Mouse (Mus musculus) limb, embryonic 10.5 days (tissue): ENCODE results near the gene Wsb1. TPM values are rescaled to one million over a fixed set of nuclear protein-coding genes. Genes with fewer than 3 reads are reported as not detected.
"Not testable (repeated sequence)": the region's sequence is repeated elsewhere in the genome, so short reads cannot be mapped to it uniquely, and the experiment has no call there.

Source experiments
- DNase-seq: peaks from one replicate; pipeline ENCODE4 v3.0.0-alpha.2; 2017; ENCODE audit warnings: low spot score
- H3K27ac ChIP-seq: fragments of 300-500 bp; sonication (generic); 2 replicates; pipeline ENCODE4 v1.5.1; 2016; ENCODE audit warnings: mild to moderate bottlenecking
- H3K27me3 ChIP-seq: fragments of 300-500 bp; sonication (generic); 2 replicates; pipeline ENCODE4 v1.6.1; 2016; ENCODE audit warnings: low read depth, mild to moderate bottlenecking; ENCODE audit not compliant: poor library complexity, severe bottlenecking
- H3K36me3 ChIP-seq: fragments of 300-500 bp; sonication (generic); 2 replicates; pipeline ENCODE4 v1.6.1; 2016; ENCODE audit warnings: mild to moderate bottlenecking, moderate library complexity
- H3K4me1 ChIP-seq: fragments of 300-500 bp; sonication (generic); 2 replicates; pipeline ENCODE4 v1.6.1; 2016
- H3K4me3 ChIP-seq: fragments of 300-500 bp; sonication (generic); 2 replicates; pipeline ENCODE4 v1.5.1; 2016; ENCODE audit warnings: mild to moderate bottlenecking, moderate library complexity
- H3K9me3 ChIP-seq: fragments of 300-500 bp; sonication (generic); replicated peaks from 2 replicates; pipeline ENCODE4 v1.6.1; 2016; ENCODE audit warnings: mild to moderate bottlenecking
- WGBS: fragments of 180-500 bp; shearing (Covaris S2); methylation state at CpG from one replicate; pipeline ENCODE4 v1.1.7; 2016; 5-methylcytosine and 5-hydroxymethylcytosine counted together
- polyA plus RNA-seq: library from polyadenylated mRNA; unstranded; fragments of >200 nt; fragmentation: Nextera tagmentation; extraction: Ambion mirVana; gene quantifications from 2 replicates; pipeline ENCODE4 v1.2.1, GENCODE M21; 2016

The Wsb1 gene
- polyA plus RNA-seq, 1 experiment from 2014 or later = 306 TPM

DNA sequence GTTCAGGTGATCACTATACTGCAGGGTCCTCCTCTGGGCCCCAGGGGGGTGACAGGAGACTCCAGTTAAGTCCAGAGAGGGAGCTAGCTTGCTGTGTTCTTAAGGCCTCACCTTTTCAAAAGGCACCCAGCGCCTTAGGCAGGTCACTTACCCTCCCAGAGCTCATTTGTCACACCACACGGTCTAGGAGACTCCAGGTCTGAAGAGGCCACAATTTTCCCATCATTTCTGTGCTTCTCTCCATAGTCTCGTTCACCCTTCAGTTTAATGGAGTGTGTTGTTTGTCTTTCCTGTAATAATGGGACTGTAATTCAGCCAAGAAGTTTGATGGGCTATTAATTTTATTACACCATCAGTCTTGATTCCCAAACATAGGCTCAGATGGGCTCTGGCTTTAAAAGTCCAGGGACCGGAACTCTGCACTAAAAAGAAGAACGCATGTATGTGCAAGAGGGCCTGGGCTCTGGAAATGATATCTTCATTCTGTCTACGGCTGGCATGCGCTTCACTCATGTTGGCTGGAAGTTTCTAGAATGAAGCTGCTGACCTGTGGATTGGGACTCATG lies 33.9 kb upstream of the Wsb1 start:
- no peaks in the 10 kb centered on the region for H3K27me3 ChIP-seq
- H3K4me1 ChIP-seq = peaks cover 29% of the 10 kb centered on the region
- H3K9me3 ChIP-seq = no peaks in the 10 kb centered on the region
- peak overlapping the region; percentile 26; the same call in 1 of the 2 replicates for H3K27ac ChIP-seq
- H3K4me3 ChIP-seq = no peak overlapping the region
- H3K36me3 ChIP-seq = no peaks in the 10 kb centered on the region
- no peak for DNase-seq
- 59% methylated on average over 7 of the region's 7 CpGs for WGBS

DNA sequence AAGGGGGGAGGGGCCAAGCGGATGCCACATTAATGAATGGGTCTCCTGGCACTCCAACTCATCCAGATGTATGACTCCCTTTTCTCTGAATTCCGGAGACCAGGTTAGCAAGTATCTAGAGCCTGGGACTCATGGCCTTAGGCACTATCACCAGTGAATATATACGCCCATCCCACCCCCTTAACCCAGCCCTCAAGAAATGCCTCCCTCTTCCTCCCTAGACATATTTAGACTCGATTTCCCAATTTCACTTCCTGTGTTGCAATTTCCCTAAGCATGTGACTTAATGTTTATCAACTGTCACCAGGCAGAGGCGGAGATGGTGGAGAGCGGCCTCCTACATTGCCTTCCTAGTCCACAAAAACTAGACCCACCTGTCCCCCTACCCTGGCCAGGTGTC lies 33.0 kb upstream of the Wsb1 start:
- Histone ChIP-seq H3K9me3 (no peaks in the 10 kb centered on the region), H3K4me1 (peaks cover 29% of the 10 kb centered on the region), H3K4me3 (no peak overlapping the region), H3K36me3 (no peaks in the 10 kb centered on the region), H3K27ac (peak overlapping the region; percentile 50; the same call in 1 of the 2 replicates), H3K27me3 (no peaks in the 10 kb centered on the region)
- no peak for DNase-seq
- 83% methylated on average over 6 of the region's 6 CpGs for WGBS

DNA sequence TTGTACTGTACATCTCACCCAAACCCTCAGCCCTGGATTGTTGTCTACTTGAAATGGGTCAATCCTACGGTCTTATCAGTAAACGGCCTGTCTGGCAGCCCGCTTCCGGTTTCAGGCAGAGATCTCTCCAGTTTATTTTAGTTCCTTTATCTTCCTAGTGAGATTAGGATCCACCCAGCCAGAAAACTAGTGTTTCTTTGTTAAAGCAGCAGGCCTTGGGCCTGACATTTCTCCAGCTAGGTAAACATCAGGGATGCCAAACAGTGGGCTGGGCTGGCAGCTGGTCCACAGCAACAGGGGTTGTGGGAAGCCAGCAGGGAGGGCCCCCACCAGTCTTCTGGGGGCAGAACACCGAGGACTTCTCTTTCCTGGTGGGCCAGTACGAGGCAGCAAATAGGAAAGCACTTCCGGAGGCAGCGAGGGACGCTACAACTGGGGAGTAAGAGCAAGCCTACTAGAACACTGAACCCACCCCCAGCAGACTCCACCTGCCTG lies 31.9 kb upstream of the Wsb1 start:
- Histone ChIP-seq H3K27me3 (no peaks in the 10 kb centered on the region), H3K4me3 (no peak overlapping the region), H3K9me3 (no peaks in the 10 kb centered on the region), H3K36me3 (no peaks in the 10 kb centered on the region), H3K4me1 (peaks cover 25% of the 10 kb centered on the region), H3K27ac (peak overlapping the region; percentile 58)
- no peak for DNase-seq
- 85% methylated on average over 9 of the region's 9 CpGs for WGBS

DNA sequence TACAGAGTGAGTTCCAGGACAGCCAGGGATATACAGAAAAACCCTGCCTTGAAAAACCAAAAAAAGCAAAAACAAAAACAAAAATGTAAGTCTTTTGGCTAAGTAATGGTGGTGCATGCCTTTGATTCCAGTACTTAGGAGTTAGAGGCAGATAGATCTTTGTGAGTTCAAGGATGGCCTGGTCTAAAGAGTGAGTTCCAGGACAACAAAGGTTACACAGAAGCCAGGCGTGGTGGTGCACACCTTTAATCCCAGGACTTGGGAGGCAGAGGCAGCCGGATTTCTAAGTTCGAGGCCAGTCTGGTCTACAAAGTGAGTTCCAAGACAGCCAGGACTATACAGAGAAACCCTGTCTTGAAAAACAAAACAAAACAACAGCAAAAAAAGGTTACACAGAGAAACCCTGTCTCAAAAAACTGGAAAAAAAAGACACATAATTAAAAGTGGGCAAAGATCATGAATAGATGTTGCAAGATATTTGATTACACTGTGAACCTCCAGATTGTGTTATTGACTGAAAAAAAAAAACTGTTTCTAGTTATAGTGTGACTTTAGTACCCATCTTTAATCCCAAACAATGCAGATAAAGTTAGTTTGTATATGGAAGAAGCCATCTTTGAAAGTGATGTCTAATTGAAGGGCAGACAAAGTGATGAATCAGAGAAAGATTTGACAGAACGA lies 29.0 kb upstream of the Wsb1 start:
- peaks cover 36% of the 10 kb centered on the region; the same call in 1 of the 2 replicates for H3K4me1 ChIP-seq
- H3K4me3 ChIP-seq = no peak overlapping the region
- WGBS = 95% methylated on average over 4 of the region's 4 CpGs
- H3K9me3 ChIP-seq = no peaks in the 10 kb centered on the region
- H3K27ac ChIP-seq = no peak overlapping the region
- H3K36me3 ChIP-seq = no peaks in the 10 kb centered on the region
- DNase-seq = no peak
- no peaks in the 10 kb centered on the region for H3K27me3 ChIP-seq

DNA sequence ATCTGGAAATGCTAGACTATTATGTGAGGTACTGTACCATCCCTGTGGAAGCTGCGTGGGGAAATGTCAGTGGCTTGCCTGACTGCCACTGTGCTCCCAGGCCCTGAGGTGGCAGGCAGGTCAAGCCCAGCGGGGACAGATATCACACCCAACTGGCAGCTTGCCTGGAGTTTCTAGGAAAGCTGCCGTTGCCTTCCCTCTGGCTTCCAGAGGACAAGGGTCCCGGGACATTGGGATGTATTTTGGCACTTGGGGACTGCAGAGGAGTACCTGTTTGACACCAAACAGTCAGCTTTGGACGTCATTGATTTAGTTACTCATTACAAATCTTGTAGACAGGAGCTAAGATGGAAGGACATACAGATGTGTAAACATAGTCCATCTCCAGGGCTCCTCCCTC lies 26.9 kb upstream of the Wsb1 start:
- Histone ChIP-seq H3K27me3 (no peaks in the 10 kb centered on the region), H3K4me1 (peaks cover 23% of the 10 kb centered on the region; the same call in 1 of the 2 replicates), H3K27ac (peak overlapping the region; percentile 51; the same call in 1 of the 2 replicates), H3K4me3 (no peak overlapping the region), H3K9me3 (no peaks in the 10 kb centered on the region), H3K36me3 (no peaks in the 10 kb centered on the region)
- WGBS = 76% methylated on average over 5 of the region's 5 CpGs
- no peak for DNase-seq

DNA sequence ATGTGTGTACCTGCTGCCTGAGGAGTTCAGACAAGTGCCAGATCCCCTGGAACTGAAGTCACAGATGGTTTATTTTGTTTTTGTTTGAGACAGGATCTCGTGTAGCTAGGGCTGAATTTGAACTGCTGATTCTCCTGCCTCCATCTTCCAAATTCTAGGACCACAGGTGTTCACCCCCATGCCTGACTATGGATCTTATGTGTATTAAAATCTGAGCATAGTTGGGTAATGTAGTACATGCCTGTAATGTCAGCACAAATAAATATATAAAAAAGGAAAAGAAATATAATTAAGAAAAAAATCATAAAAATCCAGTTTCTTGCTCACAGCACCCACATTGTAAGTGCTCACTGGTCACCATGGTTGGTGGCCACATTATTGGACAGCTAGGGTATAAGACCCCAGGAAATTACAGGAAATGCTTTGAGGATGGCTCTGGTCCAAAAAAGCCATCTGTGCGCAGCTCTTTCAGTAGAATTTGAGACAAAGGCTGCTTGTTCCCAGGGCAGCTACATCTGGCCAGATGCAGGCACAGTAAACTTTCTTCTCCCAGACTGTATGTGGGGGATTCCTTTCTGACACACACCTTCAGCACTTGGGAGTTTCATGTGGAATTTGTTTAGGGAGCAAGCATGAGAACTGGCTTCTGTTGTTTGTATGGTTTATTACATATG lies 25.4 kb upstream of the Wsb1 start:
- 65% methylated on average over 2 of the region's 2 CpGs for whole genome bisulfite sequencing
- H3K4me3 ChIP-seq = no peak overlapping the region
- H3K27me3 ChIP-seq = no peaks in the 10 kb centered on the region
- H3K9me3 ChIP-seq = no peaks in the 10 kb centered on the region
- no peaks in the 10 kb centered on the region for H3K36me3 ChIP-seq
- H3K27ac ChIP-seq = peak overlapping the region; percentile 74
- H3K4me1 ChIP-seq = peaks cover 22% of the 10 kb centered on the region; the same call in 1 of the 2 replicates
- peak; percentile 37 for DNase-seq

DNA sequence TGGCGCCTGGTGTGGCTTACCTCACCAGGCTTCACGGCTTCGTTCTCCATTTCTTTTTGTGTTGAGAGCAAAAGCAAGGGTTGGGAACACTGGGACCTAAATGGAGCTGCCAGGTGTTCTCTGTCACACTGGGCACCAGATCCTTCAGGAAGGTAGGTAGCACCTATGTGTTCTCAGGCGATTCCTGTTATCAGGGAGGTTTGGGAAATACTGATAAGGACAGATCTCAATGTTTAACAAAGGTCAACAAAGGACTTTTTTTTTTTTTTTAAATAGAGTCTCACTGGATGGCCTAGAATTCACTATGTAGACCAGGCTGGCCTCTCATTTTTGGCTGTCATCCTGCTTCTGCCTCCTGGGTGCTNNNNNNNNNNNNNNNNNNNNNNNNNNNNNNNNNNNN lies 19.3 kb upstream of the Wsb1 start:
- H3K4me3 ChIP-seq = no peak overlapping the region
- WGBS = 82% methylated on average over 4 of the region's 4 CpGs

DNA sequence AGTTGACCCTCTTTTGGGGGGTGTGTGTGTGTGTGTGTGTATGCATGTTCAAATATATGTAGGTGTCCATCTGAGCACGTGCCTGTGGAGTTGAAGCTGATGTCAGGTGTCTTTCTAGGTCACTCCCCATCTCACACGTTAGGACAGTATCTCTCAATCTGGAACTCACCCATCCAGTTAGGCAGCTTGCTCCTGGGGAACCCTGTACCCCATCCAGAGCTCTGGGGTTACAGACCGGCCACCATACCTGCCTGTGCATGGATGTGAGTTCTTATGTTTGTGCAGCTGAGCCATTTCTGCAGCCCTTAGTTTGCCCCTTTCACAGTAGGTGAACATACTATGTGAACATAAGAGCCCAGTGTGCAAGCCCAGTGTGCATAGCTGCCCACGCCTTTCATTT lies 18.6 kb upstream of the Wsb1 start:
- WGBS = 65% methylated on average over 4 of the region's 4 CpGs
- Histone ChIP-seq H3K27me3 (no peaks in the 10 kb centered on the region), H3K9me3 (no peaks in the 10 kb centered on the region), H3K36me3 (no peaks in the 10 kb centered on the region), H3K27ac (no peak overlapping the region), H3K4me3 (no peak overlapping the region), H3K4me1 (no peaks in the 10 kb centered on the region)
- DNase-seq = no peak

More for the DNA sequence above, 19.3 kb upstream of the Wsb1 start:
- Histone ChIP-seq H3K9me3 (no peaks in the 10 kb centered on the region), H3K27me3 (no peaks in the 10 kb centered on the region), H3K36me3 (no peaks in the 10 kb centered on the region), H3K4me1 (peaks cover 2% of the 10 kb centered on the region; the same call in 1 of the 2 replicates), H3K27ac (no peak overlapping the region)
- no peak for DNase-seq

DNA sequence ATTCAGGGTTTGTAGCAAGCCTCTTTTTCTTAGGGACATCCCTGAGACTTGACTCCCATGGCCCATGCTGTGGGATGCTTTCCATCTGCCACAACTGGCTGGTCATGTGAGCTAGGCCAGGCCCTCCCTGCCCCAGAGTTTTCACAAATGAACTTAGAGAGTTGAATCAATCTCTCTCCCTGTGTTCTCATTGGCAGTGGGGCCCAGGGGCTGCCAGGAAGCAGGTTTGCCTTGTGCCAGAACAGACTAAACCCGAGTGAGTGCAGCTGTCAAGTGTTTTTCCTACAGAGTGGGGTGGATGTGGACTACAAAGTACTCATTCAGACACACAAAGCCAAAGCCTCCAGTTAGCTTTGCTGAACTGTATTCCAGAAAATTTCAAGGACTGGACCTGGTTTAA lies 12.7 kb upstream of the Wsb1 start:
- WGBS = 61% methylated on average over 1 of the region's 1 CpGs
- H3K27ac ChIP-seq = peak overlapping the region; percentile 9; the same call in 1 of the 2 replicates
- peak; percentile 38 for DNase-seq

DNA sequence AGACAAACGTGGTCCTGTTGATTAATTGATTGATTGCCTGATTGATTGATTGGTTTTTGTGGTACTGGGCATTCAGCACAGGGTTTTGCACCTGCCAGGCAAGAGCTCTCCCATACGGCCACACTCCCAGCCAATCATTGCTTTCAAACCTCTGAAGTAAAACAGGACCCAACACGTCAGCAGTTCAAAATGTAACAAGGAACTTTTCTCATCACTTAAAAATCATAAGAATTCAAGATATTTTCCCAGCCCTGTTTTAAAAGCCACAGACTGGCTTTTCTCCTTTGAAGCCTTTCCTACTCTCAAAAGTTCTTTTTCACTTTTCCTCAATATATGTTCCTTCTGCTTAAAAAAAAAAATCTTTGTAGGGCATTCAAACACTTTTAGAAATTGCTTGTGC lies 9.9 kb upstream of the Wsb1 start:
- DNase-seq = no peak
- Histone ChIP-seq H3K4me3 (no peak overlapping the region), H3K9me3 (no peaks in the 10 kb centered on the region), H3K36me3 (no peaks in the 10 kb centered on the region), H3K27me3 (no peaks in the 10 kb centered on the region), H3K4me1 (peaks cover 7% of the 10 kb centered on the region), H3K27ac (no peak overlapping the region)
- WGBS = 61% methylated on average over 3 of the region's 3 CpGs

More for the DNA sequence above, 12.7 kb upstream of the Wsb1 start:
- H3K36me3 ChIP-seq = no peaks in the 10 kb centered on the region
- no peak overlapping the region for H3K4me3 ChIP-seq
- H3K27me3 ChIP-seq = no peaks in the 10 kb centered on the region
- peaks cover 7% of the 10 kb centered on the region for H3K4me1 ChIP-seq
- H3K9me3 ChIP-seq = no peaks in the 10 kb centered on the region

DNA sequence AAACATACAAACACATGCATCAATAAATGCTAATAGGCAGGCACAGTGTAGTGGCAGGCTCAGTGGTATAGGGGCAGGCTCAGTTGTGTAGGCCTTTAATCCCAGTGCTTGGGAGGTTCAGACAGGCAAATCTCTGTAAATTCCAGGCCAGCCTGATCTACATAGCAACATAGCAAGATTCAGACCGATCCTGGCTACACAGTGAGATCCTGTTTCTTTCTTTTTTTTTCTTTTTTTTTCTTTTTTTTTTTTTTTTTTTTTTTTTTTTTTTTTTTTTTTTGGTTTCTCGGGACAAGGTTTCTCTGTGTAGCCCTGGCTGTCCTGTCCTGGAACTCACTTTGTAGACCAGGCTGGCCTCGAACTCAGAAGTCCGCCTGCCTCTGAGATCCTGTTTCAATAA lies 5.7 kb upstream of the Wsb1 start:
- WGBS = 94% methylated on average over 4 of the region's 4 CpGs
- H3K4me1 ChIP-seq, DNase-seq, H3K27ac ChIP-seq, H3K36me3 ChIP-seq, H3K27me3 ChIP-seq, H3K9me3 ChIP-seq, H3K4me3 ChIP-seq: not testable (repeated sequence)

DNA sequence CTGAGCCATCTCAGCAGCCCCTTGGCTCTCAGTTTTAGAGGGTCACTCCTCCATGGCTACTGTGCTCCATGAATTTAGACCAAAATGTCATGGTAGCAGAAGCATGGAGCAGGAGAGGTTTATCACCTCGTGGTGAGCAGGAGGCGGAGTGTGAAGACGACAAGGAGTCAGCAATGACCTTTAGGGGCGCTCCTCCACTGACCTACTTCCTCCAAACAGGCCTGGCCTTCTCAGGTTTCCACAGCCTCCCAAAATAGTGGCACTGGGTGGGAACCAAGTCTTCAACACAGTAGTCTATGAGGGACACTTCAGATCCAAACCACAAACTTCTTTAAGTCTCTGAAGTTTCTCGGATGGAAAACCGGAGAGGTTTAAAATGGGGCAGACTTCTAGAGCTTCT lies 4.3 kb upstream of the Wsb1 start:
- Histone ChIP-seq H3K27me3 (no peaks in the 10 kb centered on the region), H3K9me3 (no peaks in the 10 kb centered on the region), H3K4me3 (no peak overlapping the region), H3K27ac (no peak overlapping the region), H3K36me3 (no peaks in the 10 kb centered on the region), H3K4me1 (peaks cover 5% of the 10 kb centered on the region; the same call in 1 of the 2 replicates)
- 76% methylated on average over 6 of the region's 6 CpGs for WGBS
- DNase-seq = no peak
